Mouse (Mus musculus) granulocyte monocyte progenitor cell, adult 5-6 weeks (primary cell): ENCODE data around the gene Fgf7. TPM values are rescaled to one million over a fixed set of nuclear protein-coding genes. Genes with fewer than 3 reads are reported as not detected.

Experiments
- ATAC-seq: replicated peaks from 2 replicates; pipeline ENCODE4 v1.8.0; 2016; ENCODE audit warnings: mild to moderate bottlenecking, moderate TSS enrichment, inconsistent platforms; ENCODE audit not compliant: poor library complexity, severe bottlenecking
- total RNA-seq, 2 experiments: library from RNA; stranded (forward) in 1 of 2; stranded (reverse) in 1 of 2; fragments of 200-712, 200-1000 nt in 1 of 2; fragments of >200 nt in 1 of 2; fragmentation: Nextera tagmentation in 1 of 2; gene quantifications; 2 replicates each; pipeline ENCODE4 v1.2.3; 2014 to 2017

The Fgf7 gene
- not detected in 2 replicates for total RNA-seq (2014; fragmentation: Nextera tagmentation)
- not detected in 2 replicates for total RNA-seq (2017)

DNA sequence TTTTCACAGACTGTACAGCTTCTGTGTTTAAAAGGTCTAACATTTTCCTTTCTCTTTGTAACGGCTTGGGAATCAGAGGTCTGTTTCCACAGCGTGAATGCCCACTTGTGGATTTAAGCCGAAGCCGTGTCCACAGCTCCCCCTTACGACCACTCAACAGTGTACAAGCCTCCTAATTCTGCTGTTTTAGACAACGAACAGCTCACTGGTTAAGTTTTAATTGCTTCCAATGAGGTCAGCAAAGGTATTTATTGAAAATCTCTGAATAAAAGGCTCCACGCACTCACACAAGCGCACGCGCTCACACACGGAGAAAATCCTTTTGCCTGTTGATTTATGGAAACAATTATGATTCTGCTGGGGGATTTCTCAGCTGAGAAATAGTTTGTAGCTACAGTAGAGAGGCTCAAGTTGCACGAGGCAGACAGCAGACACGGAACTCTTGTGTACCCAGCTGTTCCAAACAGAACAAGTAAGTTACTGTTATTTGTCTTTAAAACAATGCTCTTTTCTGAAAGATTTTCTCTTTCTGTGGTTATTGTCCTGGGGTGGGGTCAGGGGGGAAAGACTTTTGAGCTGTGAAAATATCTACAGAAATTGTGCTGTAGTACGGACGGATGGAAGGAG lies at the start of gene Fgf7:
Gene Fgf7 (plus strand): TSS at position 280 of the 627 bp plus-strand sequence.
- no peak for ATAC-seq

DNA sequence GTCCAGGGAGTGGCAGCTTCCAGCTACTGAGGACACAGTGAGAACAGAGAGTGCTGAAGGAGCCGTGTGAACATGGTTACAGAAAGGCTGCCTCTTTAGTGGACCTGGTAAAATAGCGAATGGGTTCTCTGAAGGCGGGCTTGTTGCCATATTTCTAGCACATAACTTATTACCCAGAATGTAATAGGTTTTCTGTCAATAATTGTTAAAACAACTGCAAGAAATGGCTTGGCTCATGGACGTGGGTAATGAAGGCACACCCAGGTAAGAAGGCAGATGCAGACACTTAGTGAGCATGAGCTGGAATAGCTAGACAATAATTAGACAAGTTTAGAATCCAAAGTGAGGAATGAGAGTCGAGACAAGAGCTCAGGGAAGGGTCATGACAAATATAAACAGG lies 32.2 kb upstream of the Fgf7 start:
- ATAC-seq, result no peak

DNA sequence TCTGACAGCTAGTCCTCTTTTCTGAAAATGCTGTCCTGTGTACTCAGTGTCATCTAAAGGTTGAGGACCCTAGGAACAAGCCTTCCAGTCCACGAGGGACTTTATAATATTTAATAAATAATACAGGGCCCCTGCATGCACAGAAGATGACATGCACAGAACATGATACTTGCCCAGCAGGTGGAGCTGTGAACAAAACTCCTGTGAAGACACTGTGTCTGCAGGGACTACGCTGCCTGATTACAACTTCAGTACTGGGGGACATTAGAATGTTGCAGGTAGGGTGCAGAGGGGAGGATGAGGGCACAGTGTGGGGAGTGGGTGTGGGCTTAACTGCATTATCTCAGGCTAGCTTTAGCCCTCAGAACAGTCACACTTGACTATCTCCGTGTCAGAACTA lies 28.4 kb upstream of the Fgf7 start:
- peak; percentile 50 for ATAC-seq

DNA sequence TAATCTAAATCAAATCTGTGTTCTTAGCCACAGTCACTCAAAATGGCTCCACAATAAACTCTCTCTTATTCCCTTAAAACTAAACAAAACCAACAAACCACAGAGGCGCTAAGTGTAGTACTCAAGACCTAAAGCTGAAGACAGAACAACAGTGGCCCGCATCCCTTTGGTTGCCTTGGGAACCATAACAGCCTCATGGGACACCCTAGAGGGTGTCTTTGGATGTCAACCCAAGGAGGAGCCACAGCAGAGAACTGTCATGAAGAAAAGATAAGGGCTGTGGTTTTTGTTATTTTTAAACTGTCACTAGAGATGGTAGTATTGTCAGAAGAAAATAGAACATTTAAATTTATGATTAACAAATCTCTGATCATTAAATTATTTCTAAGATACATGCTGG lies 27.7 kb upstream of the Fgf7 start:
- no peak for ATAC-seq

DNA sequence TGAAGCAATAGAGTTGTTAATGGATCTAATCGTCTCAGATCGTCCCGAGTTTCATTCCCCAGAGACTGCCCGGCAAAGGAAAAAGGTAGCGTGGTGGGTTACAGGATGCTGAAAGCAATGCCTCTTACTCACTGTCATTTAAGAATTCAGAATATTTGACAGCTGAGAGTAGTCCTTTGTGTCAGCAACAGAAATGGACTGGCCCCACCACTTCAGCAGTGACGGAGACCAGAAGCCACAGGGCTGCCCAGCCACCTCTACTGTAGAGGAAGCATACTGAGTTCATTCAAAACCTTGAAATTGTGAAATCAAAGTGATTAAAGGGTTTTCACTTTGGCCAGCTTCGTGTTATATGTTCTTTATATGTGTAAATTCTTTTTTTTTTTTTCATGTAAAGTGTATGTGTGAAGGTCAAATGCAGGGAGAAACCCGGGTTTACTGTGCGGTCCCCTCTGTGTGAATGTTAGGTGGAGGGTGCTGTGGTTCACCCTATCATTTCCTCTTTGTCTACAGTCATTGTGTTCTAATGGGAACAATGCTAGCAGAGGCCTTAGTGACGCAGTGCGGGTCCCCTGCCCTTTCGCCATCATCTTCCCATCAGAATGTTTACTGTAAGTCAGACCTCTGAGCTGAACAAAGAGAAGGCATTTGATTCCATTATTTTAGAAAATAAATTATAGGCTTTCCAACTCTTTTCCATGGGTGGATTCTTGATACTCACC lies 19.3 kb upstream of the Fgf7 start:
- ATAC-seq, result peak; percentile 50; the same call in 1 of the 2 replicates

- no peak for ATAC-seq
Measured at GRCm38 (mm10) chr2:126015763-126016473, 18.5 kb upstream of the Fgf7 start.

DNA sequence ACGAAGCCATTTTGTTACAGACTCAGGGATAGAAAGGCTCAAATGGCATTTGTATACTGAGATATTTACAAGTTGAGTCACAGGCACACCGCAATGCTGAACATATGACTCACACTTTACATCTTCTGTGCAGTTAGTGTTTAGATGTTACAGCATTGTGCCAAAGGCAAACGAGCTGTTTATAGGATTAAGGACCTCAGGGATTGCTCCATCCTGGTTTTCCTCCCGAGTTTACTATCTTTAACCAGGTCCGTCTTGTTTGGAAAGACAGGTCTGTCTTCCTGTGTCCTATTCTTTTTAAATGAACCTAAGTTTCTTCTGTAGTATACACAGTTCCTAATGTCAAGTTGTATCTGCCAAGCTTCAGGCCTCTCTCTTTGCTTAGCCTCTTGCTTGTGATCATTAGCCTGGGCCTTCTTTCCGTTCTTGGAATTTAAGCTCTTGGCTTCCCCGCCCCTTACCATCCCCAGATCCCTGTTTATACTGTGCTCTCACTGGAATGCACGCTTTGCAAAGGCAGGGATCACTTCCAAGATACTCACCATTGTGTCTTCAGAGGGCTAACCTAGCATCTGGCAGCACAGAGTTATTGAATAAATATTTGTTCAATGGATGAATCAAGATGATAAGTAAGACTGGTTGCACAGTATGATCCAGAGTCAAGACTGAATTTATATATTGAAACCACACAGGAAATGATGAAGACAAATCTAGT lies 3.1 kb upstream of the Fgf7 start:
- no peak for ATAC-seq

- ATAC-seq, result no peak
Measured at GRCm38 (mm10) chr2:126033114-126033972, 1.1 kb upstream of the Fgf7 start.

GRCm38 (mm10) chr2:126035013-126035770 lies 734 bp downstream of the Fgf7 start:
- no peak for ATAC-seq

DNA sequence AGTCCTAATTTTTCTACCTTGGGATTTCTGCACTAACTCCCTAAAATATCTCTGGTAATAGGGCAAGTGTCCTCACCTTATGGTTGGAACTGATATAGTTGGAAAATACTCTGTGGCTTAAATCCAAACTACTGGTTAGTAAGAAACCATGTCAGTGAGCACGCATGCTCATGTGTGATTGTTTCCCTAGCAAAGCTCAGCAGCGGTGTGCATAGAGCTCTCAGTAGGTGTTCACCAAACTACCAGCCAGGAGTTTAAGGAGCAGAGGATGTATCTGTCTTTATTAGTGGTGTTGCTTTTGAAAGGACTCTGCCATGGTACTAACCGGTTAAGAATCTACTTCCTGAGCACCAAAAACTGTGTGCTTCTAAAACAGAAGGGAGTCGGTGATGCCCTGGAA lies 1.7 kb downstream of the Fgf7 start:
- ATAC-seq, result no peak

- no peak for ATAC-seq
Measured at GRCm38 (mm10) chr2:126038221-126039000, 4.0 kb downstream of the Fgf7 start.

DNA sequence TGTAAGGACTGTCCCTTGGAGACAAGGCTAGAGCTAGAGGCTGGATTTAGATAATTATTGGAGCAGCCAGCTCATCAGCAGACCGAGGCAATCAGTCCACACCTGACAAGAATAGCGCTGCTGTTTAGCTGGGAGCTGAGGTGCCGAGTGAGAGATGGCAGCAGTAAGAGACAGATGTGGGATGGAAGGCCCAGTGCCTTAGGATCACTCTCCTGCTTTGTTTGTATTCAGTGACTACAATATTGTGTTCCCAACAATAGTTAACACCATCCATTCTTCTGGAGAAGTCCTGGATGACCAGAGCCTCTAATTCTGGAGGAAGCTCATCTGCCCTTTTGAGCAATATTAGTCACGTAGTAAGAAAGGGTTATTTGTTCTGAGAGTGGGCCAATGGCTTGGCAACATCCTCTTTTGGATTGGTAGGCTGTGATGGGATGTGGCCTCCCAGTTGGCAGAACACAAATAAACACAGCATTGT lies 5.0 kb downstream of the Fgf7 start:
- no peak for ATAC-seq

GRCm38 (mm10) chr2:126040651-126041050 lies 6.2 kb downstream of the Fgf7 start:
- no peak for ATAC-seq

GRCm38 (mm10) chr2:126041237-126041636 lies 6.8 kb downstream of the Fgf7 start:
- ATAC-seq, result no peak

DNA sequence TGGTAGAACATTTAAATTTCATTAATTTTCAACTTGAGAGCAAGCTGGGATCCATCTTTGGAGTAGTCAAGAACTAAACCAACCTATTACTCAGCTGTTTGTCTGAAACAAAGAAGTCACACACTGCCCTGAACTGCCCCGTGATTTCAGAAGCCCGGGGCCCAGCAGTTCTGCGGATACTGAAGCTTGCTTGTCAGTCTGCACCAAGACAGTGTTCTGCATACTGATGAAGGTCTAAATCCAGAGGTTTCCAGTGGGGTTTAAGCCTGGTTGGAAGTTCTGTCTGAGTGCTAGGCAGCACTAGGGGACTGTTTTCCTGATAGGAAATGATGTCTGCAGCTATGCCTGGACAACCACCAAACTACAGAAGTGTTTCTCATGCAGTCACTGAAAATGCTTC lies 8.2 kb downstream of the Fgf7 start:
- no peak for ATAC-seq

- ATAC-seq, result no peak
Measured at GRCm38 (mm10) chr2:126045621-126046020, 11.2 kb downstream of the Fgf7 start.

- ATAC-seq, result no peak
Measured at GRCm38 (mm10) chr2:126052749-126053557, 18.5 kb downstream of the Fgf7 start.
